Mouse (Mus musculus): Measurements from ENCODE around the gene Zfp637. TPM values are rescaled to one million over a fixed set of nuclear protein-coding genes. Genes with fewer than 3 reads are reported as not detected.

Gene Zfp637
- polyA plus RNA-seq (2015; fragmentation: Nextera tagmentation; extraction: Ambion mirVana): 60.9 and 73.8 TPM in 2 replicates

GRCm38 (mm10) chr6:117840686-117841510 lies at the start of gene Zfp637:
Gene Zfp637, plus strand, starts transcription at chr6:117841180.
- H3K36me3 ChIP-seq: peaks cover 28% of the 10 kb centered on the region
- WGBS: under 1% methylated on average over 66 of the region's 66 CpGs
- H3K9me3 ChIP-seq (replicated peaks): no peaks in the 10 kb centered on the region
- no peaks in the 10 kb centered on the region for H3K27me3 ChIP-seq
- H3K27ac ChIP-seq: peak within 1 kb of the TSS; percentile 93
- peak within 1 kb of the TSS; percentile 99 for H3K9ac ChIP-seq
- peak; percentile 96 for ATAC-seq (replicated peaks; ENCODE audit: insufficient number of reproducible peaks, insufficient read depth, low FRiP score, low read depth)
- peak within 1 kb of the TSS; percentile 94 for H3K4me3 ChIP-seq
- H3K4me1 ChIP-seq (replicated peaks): peaks cover 11% of the 10 kb centered on the region
- peak within 1 kb of the TSS; percentile 94 for H3K4me2 ChIP-seq

- no peaks in the 10 kb centered on the region for H3K27me3 ChIP-seq
- WGBS: 84% methylated on average over 3 of the region's 3 CpGs
Observed at GRCm38 (mm10) chr6:117795251-117795650, 45.7 kb upstream of the Zfp637 start.

GRCm38 (mm10) chr6:117800824-117801223 lies 40.2 kb upstream of the Zfp637 start:
- no peak for ATAC-seq (replicated peaks; ENCODE audit: insufficient number of reproducible peaks, insufficient read depth, low FRiP score, low read depth)
- H3K4me2 ChIP-seq: no peak overlapping the region
- 84% methylated on average over 7 of the region's 7 CpGs for WGBS

More at GRCm38 (mm10) chr6:117795251-117795650, 45.7 kb upstream of the Zfp637 start:
- Histone ChIP-seq H3K9me3 (replicated peaks) (no peaks in the 10 kb centered on the region), H3K9ac (no peak overlapping the region), H3K4me2 (no peak overlapping the region), H3K4me1 (replicated peaks) (no peaks in the 10 kb centered on the region), H3K27ac (no peak overlapping the region), H3K4me3 (no peak overlapping the region), H3K36me3 (no peaks in the 10 kb centered on the region)
- no peak for ATAC-seq (replicated peaks; ENCODE audit: insufficient number of reproducible peaks, insufficient read depth, low FRiP score, low read depth)

GRCm38 (mm10) chr6:117801801-117802200 lies 39.2 kb upstream of the Zfp637 start:
- no peaks in the 10 kb centered on the region; the same call in 1 of the 2 replicates for H3K4me1 ChIP-seq (replicated peaks)
- H3K27ac ChIP-seq: no peak overlapping the region
- no peak overlapping the region for H3K4me3 ChIP-seq
- H3K9me3 ChIP-seq (replicated peaks): no peaks in the 10 kb centered on the region
- no peak overlapping the region for H3K9ac ChIP-seq
- H3K4me2 ChIP-seq: no peak overlapping the region
- no peak for ATAC-seq (replicated peaks; ENCODE audit: insufficient number of reproducible peaks, insufficient read depth, low FRiP score, low read depth)
- H3K36me3 ChIP-seq: no peaks in the 10 kb centered on the region
- peaks cover 6% of the 10 kb centered on the region; the same call in 1 of the 2 replicates for H3K27me3 ChIP-seq
- WGBS: 55% methylated on average over 6 of the region's 6 CpGs

More at GRCm38 (mm10) chr6:117800824-117801223, 40.2 kb upstream of the Zfp637 start:
- Histone ChIP-seq H3K9ac (no peak overlapping the region), H3K36me3 (no peaks in the 10 kb centered on the region), H3K9me3 (replicated peaks) (no peaks in the 10 kb centered on the region), H3K4me1 (replicated peaks) (no peaks in the 10 kb centered on the region; the same call in 1 of the 2 replicates), H3K27ac (no peak overlapping the region), H3K4me3 (no peak overlapping the region), H3K27me3 (peaks cover 6% of the 10 kb centered on the region; the same call in 1 of the 2 replicates)

- Histone ChIP-seq H3K9ac (no peak overlapping the region), H3K27me3 (peaks cover 6% of the 10 kb centered on the region; the same call in 1 of the 2 replicates), H3K27ac (peak overlapping the region; percentile 77), H3K36me3 (no peaks in the 10 kb centered on the region), H3K4me3 (no peak overlapping the region), H3K9me3 (replicated peaks) (no peaks in the 10 kb centered on the region), H3K4me2 (no peak overlapping the region), H3K4me1 (replicated peaks) (peaks cover 8% of the 10 kb centered on the region)
- 76% methylated on average over 1 of the region's 1 CpGs for WGBS
- no peak for ATAC-seq (replicated peaks; ENCODE audit: insufficient number of reproducible peaks, insufficient read depth, low FRiP score, low read depth)
Observed at GRCm38 (mm10) chr6:117807756-117808155, 33.2 kb upstream of the Zfp637 start.

- Histone ChIP-seq H3K27me3 (no peaks in the 10 kb centered on the region), H3K36me3 (no peaks in the 10 kb centered on the region), H3K4me2 (no peak overlapping the region), H3K9ac (no peak overlapping the region), H3K4me1 (replicated peaks) (peaks cover 8% of the 10 kb centered on the region), H3K9me3 (replicated peaks) (no peaks in the 10 kb centered on the region), H3K27ac (no peak overlapping the region), H3K4me3 (no peak overlapping the region)
- 84% methylated on average over 6 of the region's 6 CpGs for WGBS
- ATAC-seq (replicated peaks; ENCODE audit: insufficient number of reproducible peaks, insufficient read depth, low FRiP score, low read depth): no peak
Observed at GRCm38 (mm10) chr6:117809816-117810215, 31.2 kb upstream of the Zfp637 start.

- no peak overlapping the region for H3K4me3 ChIP-seq
- 68% methylated on average over 4 of the region's 4 CpGs for WGBS
- ATAC-seq (replicated peaks; ENCODE audit: insufficient number of reproducible peaks, insufficient read depth, low FRiP score, low read depth): no peak
- no peaks in the 10 kb centered on the region for H3K9me3 ChIP-seq (replicated peaks)
- no peak overlapping the region for H3K4me2 ChIP-seq
- H3K9ac ChIP-seq: no peak overlapping the region
- no peaks in the 10 kb centered on the region for H3K36me3 ChIP-seq
- H3K4me1 ChIP-seq (replicated peaks): peaks cover 8% of the 10 kb centered on the region
- H3K27ac ChIP-seq: no peak overlapping the region
- no peaks in the 10 kb centered on the region for H3K27me3 ChIP-seq
Observed at GRCm38 (mm10) chr6:117810717-117811116, 30.3 kb upstream of the Zfp637 start.

GRCm38 (mm10) chr6:117811256-117811655 lies 29.7 kb upstream of the Zfp637 start:
- Histone ChIP-seq H3K9me3 (replicated peaks) (no peaks in the 10 kb centered on the region), H3K27me3 (no peaks in the 10 kb centered on the region), H3K36me3 (no peaks in the 10 kb centered on the region), H3K4me3 (no peak overlapping the region), H3K9ac (no peak overlapping the region), H3K4me2 (no peak overlapping the region), H3K27ac (no peak overlapping the region), H3K4me1 (replicated peaks) (peaks cover 8% of the 10 kb centered on the region)
- WGBS: 83% methylated on average over 5 of the region's 5 CpGs
- no peak for ATAC-seq (replicated peaks; ENCODE audit: insufficient number of reproducible peaks, insufficient read depth, low FRiP score, low read depth)

GRCm38 (mm10) chr6:117814681-117815080 lies 26.3 kb upstream of the Zfp637 start:
- no peak overlapping the region for H3K9ac ChIP-seq
- H3K4me1 ChIP-seq (replicated peaks): no peaks in the 10 kb centered on the region
- no peak overlapping the region for H3K27ac ChIP-seq
- no peak overlapping the region for H3K4me2 ChIP-seq
- no peak for ATAC-seq (replicated peaks; ENCODE audit: insufficient number of reproducible peaks, insufficient read depth, low FRiP score, low read depth)
- H3K27me3 ChIP-seq: no peaks in the 10 kb centered on the region
- H3K4me3 ChIP-seq: no peak overlapping the region
- no peaks in the 10 kb centered on the region for H3K9me3 ChIP-seq (replicated peaks)
- H3K36me3 ChIP-seq: no peaks in the 10 kb centered on the region

GRCm38 (mm10) chr6:117817108-117817541 lies 23.9 kb upstream of the Zfp637 start:
- H3K36me3 ChIP-seq: no peaks in the 10 kb centered on the region
- 76% methylated on average over 4 of the region's 5 CpGs for WGBS
- H3K9ac ChIP-seq: no peak overlapping the region
- no peaks in the 10 kb centered on the region for H3K9me3 ChIP-seq (replicated peaks)
- H3K27ac ChIP-seq: no peak overlapping the region
- no peak overlapping the region for H3K4me2 ChIP-seq
- no peaks in the 10 kb centered on the region for H3K4me1 ChIP-seq (replicated peaks)
- no peaks in the 10 kb centered on the region for H3K27me3 ChIP-seq
- H3K4me3 ChIP-seq: no peak overlapping the region
- ATAC-seq (replicated peaks; ENCODE audit: insufficient number of reproducible peaks, insufficient read depth, low FRiP score, low read depth): no peak

- Histone ChIP-seq H3K4me1 (replicated peaks) (no peaks in the 10 kb centered on the region), H3K36me3 (no peaks in the 10 kb centered on the region), H3K4me3 (no peak overlapping the region), H3K4me2 (no peak overlapping the region), H3K9ac (no peak overlapping the region), H3K9me3 (replicated peaks) (no peaks in the 10 kb centered on the region), H3K27me3 (peaks cover 12% of the 10 kb centered on the region; the same call in 1 of the 2 replicates), H3K27ac (no peak overlapping the region)
- no peak for ATAC-seq (replicated peaks; ENCODE audit: insufficient number of reproducible peaks, insufficient read depth, low FRiP score, low read depth)
- 91% methylated on average over 14 of the region's 14 CpGs for WGBS
Observed at GRCm38 (mm10) chr6:117820327-117820726, 20.7 kb upstream of the Zfp637 start.

GRCm38 (mm10) chr6:117825369-117825768 lies 15.6 kb upstream of the Zfp637 start:
- no peak overlapping the region for H3K4me2 ChIP-seq
- ATAC-seq (replicated peaks; ENCODE audit: insufficient number of reproducible peaks, insufficient read depth, low FRiP score, low read depth): no peak
- no peak overlapping the region for H3K27ac ChIP-seq
- H3K36me3 ChIP-seq: no peaks in the 10 kb centered on the region
- no peak overlapping the region for H3K9ac ChIP-seq
- no peaks in the 10 kb centered on the region for H3K9me3 ChIP-seq (replicated peaks)
- H3K4me1 ChIP-seq (replicated peaks): no peaks in the 10 kb centered on the region
- WGBS: 15% methylated on average over 4 of the region's 4 CpGs
- no peak overlapping the region for H3K4me3 ChIP-seq
- H3K27me3 ChIP-seq: peaks cover 36% of the 10 kb centered on the region

All from heart, embryonic 15.5 days (tissue).